Mouse (Mus musculus) embryonic facial prominence, embryonic 13.5 days (tissue): ENCODE measurements around the gene Slc12a9. TPM values are rescaled to one million over a fixed set of nuclear protein-coding genes. Genes with fewer than 3 reads are reported as not detected.

ENCODE experiments used
- ATAC-seq: fragments of 200-750 bp; cut with Nextera tagmentation; 2 replicates; pipeline ENCODE4 v1.8.0; 2017; ENCODE audit warnings: low read depth; ENCODE audit not compliant: insufficient number of reproducible peaks, insufficient read depth, low FRiP score, low TSS enrichment
- H3K27ac ChIP-seq: fragments of 300-500 bp; sonication (generic); 2 replicates; pipeline ENCODE4 v1.5.1; 2015; ENCODE audit warnings: moderate library complexity, mild to moderate bottlenecking, inconsistent platforms
- H3K27me3 ChIP-seq: fragments of 300-500 bp; sonication (generic); 2 replicates; pipeline ENCODE4 v1.6.1; 2015; ENCODE audit warnings: mild to moderate bottlenecking, inconsistent platforms
- H3K36me3 ChIP-seq: fragments of 300-500 bp; sonication (generic); 2 replicates; pipeline ENCODE4 v1.6.1; 2015; ENCODE audit warnings: mild to moderate bottlenecking, inconsistent platforms
- H3K4me1 ChIP-seq: fragments of 300-500 bp; sonication (generic); 2 replicates; pipeline ENCODE4 v1.6.1; 2015; ENCODE audit warnings: inconsistent platforms
- H3K4me2 ChIP-seq: fragments of 300-500 bp; sonication (generic); 2 replicates; pipeline ENCODE4 v1.6.1; 2015; ENCODE audit warnings: moderate library complexity, mild to moderate bottlenecking, inconsistent platforms
- H3K4me3 ChIP-seq: fragments of 300-500 bp; sonication (generic); 2 replicates; pipeline ENCODE4 v1.5.1; 2015; ENCODE audit warnings: mild to moderate bottlenecking, inconsistent platforms
- H3K9ac ChIP-seq: fragments of 300-500 bp; sonication (generic); 2 replicates; pipeline ENCODE4 v1.6.1; 2015; ENCODE audit warnings: mild to moderate bottlenecking, inconsistent platforms
- H3K9me3 ChIP-seq: fragments of 300-500 bp; sonication (generic); 2 replicates; pipeline ENCODE4 v1.6.1; 2016; ENCODE audit warnings: inconsistent platforms
- WGBS: fragments of 180-500 bp; shearing (Covaris S2); methylation state at CpG from one replicate; pipeline ENCODE4 v1.1.7; 2015; ENCODE audit warnings: mixed read lengths; 5-methylcytosine and 5-hydroxymethylcytosine counted together
- polyA plus RNA-seq: library from polyadenylated mRNA; unstranded; fragments of >200 nt; fragmentation: Nextera tagmentation; extraction: Ambion mirVana; gene quantifications from 2 replicates; pipeline ENCODE4 v1.2.1, GENCODE M21; 2015

Slc12a9 gene
- polyA plus RNA-seq, 1 experiment from 2014 or later, result 16.0 TPM

DNA sequence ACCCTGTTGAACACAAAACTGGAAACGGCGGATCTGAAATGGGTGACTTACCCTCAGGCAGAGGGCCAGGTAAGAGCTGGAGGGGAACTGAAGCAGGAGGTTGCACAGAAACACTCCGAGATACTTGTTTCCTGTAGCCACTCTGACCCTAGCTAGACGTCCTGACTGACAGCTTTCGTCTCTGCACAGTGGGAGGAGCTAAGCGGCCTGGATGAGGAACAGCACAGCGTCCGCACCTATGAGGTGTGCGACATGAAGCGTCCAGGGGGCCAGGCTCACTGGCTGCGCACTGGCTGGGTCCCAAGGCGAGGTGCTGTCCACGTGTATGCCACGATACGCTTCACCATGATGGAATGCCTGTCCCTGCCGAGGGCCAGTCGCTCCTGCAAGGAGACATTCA, 20.7 kb upstream of the Slc12a9 start:
- 80% methylated on average over 17 of the region's 17 CpGs for WGBS
- peak overlapping the region; percentile 97 for H3K4me2 ChIP-seq
- no peak for ATAC-seq
- peak overlapping the region; percentile 10; the same call in 1 of the 2 replicates for H3K4me3 ChIP-seq
- no peaks in the 10 kb centered on the region for H3K27me3 ChIP-seq
- no peak overlapping the region for H3K27ac ChIP-seq
- no peaks in the 10 kb centered on the region for H3K9me3 ChIP-seq
- peaks cover 55% of the 10 kb centered on the region for H3K36me3 ChIP-seq
- H3K4me1 ChIP-seq, result peaks cover 38% of the 10 kb centered on the region
- H3K9ac ChIP-seq, result no peak overlapping the region

DNA sequence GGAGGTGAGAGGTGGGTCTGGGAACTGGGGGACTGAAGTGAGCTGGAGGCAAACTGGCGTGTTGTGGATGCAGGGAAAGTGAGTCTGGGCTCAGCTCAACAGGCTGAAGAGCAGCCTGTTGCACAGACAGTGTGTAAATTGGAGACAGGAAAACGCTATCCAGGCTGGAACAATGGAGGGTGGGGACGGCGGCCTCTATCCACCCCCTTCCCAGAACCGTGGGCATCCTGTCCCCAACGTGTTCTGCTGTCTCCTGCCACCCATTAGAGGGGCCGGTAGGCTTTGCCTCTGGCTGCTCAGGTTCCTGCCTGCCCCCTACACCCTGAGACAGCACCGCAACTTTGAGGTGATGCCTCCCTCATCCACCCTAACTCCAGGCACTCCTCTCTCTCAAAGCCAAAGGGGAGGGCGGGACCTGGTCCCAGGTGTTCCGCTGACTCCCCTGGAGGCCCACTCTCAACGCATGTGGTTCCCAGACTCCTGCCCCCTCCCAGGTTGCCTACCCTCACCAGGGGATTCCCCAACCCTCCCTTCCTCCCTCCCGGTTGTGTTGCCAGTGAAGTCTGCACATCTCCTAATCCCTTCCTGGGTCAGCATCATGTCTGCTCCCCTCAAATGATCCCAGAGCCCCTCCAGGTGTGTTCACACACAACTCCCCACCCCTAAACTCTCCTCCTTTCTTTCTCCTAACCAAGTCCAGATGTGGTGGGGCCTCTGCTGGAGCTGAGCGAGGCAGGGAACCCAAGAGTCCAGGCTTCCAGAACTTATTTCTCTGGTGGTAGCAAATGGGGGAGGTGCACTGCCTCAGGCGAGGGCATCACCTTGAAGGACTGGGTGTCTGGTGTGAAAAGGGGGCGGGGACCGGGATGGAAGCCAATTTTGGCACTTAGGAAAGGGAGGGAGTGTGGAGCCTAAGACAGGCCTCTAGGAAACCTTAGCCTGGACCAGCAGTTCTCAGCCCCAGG, 18.9 kb upstream of the Slc12a9 start:
- Histone ChIP-seq H3K4me2 (peak overlapping the region; percentile 97), H3K4me3 (peak overlapping the region; percentile 89), H3K27ac (peak overlapping the region; percentile 99), H3K27me3 (no peaks in the 10 kb centered on the region), H3K4me1 (peaks cover 45% of the 10 kb centered on the region), H3K36me3 (peaks cover 37% of the 10 kb centered on the region), H3K9me3 (no peaks in the 10 kb centered on the region), H3K9ac (peak overlapping the region; percentile 97)
- ATAC-seq, result no peak
- 4% methylated on average over 16 of the region's 16 CpGs for WGBS

GRCm38 (mm10) chr5:137351394-137351793, 18.0 kb upstream of the Slc12a9 start:
- no peak for ATAC-seq
- Histone ChIP-seq H3K4me2 (peak overlapping the region; percentile 97), H3K4me1 (peaks cover 45% of the 10 kb centered on the region), H3K9me3 (no peaks in the 10 kb centered on the region), H3K27me3 (no peaks in the 10 kb centered on the region), H3K27ac (peak overlapping the region; percentile 99), H3K9ac (peak overlapping the region; percentile 97), H3K36me3 (peaks cover 30% of the 10 kb centered on the region), H3K4me3 (peak overlapping the region; percentile 89)
- WGBS, result 5% methylated on average over 4 of the region's 4 CpGs

DNA sequence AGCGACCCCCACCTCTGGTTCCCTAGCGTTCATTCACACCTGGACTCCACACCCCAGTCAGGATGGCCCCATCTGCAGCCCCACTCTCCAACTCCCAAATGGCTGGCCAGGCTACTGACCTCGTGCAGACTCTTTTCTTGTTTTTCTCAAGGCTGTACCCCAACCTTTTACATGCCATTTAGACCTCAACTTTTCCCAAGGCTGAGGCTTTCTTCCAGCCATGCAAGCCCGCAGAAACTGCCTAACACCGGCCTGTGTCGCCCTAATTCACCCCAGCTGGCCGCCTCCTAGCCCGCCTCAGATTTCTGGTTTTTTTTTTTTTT, 17.6 kb upstream of the Slc12a9 start:
- 1% methylated on average over 8 of the region's 8 CpGs for WGBS
- ATAC-seq, result no peak

DNA sequence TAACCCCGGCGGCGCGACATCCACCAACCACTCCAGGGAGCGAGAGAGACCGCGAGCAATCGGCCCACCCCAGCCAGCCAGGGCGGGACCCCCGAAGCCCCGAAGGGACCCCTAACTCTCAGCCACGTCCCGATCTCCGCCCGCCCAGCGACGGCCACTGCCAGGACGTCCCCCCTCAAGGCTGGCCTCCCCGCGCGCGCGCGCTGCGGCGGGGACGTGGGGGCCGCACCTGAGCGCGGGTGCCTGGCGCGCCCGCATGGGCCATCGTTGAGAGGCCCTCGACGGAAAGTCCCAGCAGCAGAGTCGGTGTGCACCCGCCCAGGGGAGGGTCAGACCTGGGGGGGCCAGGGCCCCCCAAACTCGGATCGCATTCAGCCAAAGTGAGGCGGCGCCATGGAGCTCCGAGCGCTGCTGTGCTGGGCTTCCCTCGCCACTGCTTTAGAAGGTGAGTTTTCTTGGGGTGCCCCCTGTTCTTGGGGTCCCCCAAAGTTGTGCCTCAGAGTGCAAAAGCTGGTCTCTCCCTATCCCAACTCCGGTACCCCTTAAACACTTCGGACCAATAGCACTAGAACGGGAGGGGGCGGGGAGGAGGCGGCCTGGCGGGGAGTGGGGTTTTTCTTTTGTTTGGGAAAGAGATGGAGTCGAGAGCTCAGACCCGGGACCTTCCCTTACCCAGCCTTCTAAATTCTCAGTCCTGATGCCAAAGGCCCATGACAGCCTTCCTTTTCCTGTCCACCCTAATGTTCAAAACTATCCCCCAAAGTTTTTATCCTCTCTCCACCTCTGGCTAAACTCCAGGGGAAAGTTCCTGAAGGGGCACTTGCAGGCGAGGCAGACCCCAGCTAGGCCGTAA, 17.0 kb upstream of the Slc12a9 start:
- Histone ChIP-seq H3K4me3 (peak overlapping the region; percentile 89), H3K9me3 (no peaks in the 10 kb centered on the region), H3K4me2 (peak overlapping the region; percentile 97), H3K27me3 (no peaks in the 10 kb centered on the region), H3K4me1 (peaks cover 50% of the 10 kb centered on the region), H3K36me3 (peaks cover 20% of the 10 kb centered on the region), H3K27ac (peak overlapping the region; percentile 99), H3K9ac (peak overlapping the region; percentile 97)
- ATAC-seq, result peak; percentile 44
- under 1% methylated on average over 55 of the region's 55 CpGs for WGBS

More for the DNA sequence above, 17.6 kb upstream of the Slc12a9 start:
- Histone ChIP-seq H3K9me3 (no peaks in the 10 kb centered on the region), H3K4me1 (peaks cover 46% of the 10 kb centered on the region), H3K27me3 (no peaks in the 10 kb centered on the region), H3K9ac (peak overlapping the region; percentile 97), H3K36me3 (peaks cover 26% of the 10 kb centered on the region), H3K4me3 (peak overlapping the region; percentile 89), H3K4me2 (peak overlapping the region; percentile 97), H3K27ac (peak overlapping the region; percentile 99)

DNA sequence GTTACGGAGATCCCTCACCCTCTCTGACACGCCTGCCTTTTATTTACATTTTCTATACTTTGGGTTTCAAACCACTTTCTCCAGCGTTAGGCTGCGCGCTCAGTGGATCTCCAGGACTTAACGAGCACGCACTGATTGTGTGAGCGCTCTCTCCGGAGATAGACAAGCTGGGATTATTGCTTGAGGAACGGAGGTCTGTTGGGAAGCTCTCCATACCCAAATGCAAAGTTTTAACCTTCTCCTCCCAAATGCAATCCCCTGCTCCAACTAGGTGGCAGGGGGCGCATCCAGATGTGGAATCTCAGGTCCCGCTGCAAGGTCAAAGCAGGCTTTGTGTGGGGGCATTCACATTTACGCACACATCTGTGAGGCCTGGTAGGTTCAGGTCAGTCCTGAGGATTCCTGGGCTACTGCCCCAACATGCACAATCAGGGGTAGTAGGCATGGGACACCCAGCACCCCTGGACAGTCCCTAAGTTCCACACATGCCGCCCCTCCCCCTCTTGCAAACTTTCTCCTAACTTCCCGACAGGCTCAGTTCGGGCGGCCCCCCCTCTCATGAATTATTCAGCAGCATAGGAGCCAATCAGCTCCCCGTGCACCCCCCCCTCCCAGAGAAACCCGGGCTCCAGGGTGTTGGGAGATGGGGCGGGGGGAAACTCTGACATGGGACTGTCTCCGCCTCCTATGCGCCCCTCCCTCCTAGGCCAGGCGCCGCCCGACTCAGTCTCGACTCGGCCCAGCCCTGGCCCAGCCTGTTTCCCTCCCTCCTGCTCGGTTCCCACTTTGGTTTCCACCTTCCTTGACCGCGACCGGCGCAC, 16.2 kb upstream of the Slc12a9 start, which contains the start of gene Ephb4:
Ephb4 (plus strand) TSS at position 726 of the 821 bp plus-strand sequence.
- Histone ChIP-seq H3K36me3 (peaks cover 12% of the 10 kb centered on the region), H3K27me3 (no peaks in the 10 kb centered on the region), H3K9ac (peak within 1 kb of the TSS; percentile 97), H3K4me1 (peaks cover 50% of the 10 kb centered on the region), H3K27ac (peak within 1 kb of the TSS; percentile 99), H3K9me3 (no peaks in the 10 kb centered on the region), H3K4me2 (peak within 1 kb of the TSS; percentile 97), H3K4me3 (peak within 1 kb of the TSS; percentile 89)
- ATAC-seq, result peak; percentile 98
- 0% methylated on average over 30 of the region's 32 CpGs for WGBS

- H3K9ac ChIP-seq, result peak overlapping the region; percentile 73
- under 1% methylated on average over 33 of the region's 33 CpGs for WGBS
- peak overlapping the region; percentile 99 for H3K27ac ChIP-seq
- H3K4me1 ChIP-seq, result peaks cover 42% of the 10 kb centered on the region
- peak overlapping the region; percentile 97 for H3K4me2 ChIP-seq
- peaks cover 3% of the 10 kb centered on the region for H3K36me3 ChIP-seq
- no peaks in the 10 kb centered on the region for H3K27me3 ChIP-seq
- peak overlapping the region; percentile 89 for H3K4me3 ChIP-seq
- no peak for ATAC-seq
- H3K9me3 ChIP-seq, result no peaks in the 10 kb centered on the region
These were observed 15.3 kb upstream of the Slc12a9 start for GRCm38 (mm10) chr5:137348482-137349383.

GRCm38 (mm10) chr5:137347856-137348255, 14.5 kb upstream of the Slc12a9 start:
- H3K4me1 ChIP-seq, result peaks cover 34% of the 10 kb centered on the region
- H3K9me3 ChIP-seq, result no peaks in the 10 kb centered on the region
- no peaks in the 10 kb centered on the region for H3K36me3 ChIP-seq
- H3K9ac ChIP-seq, result no peak overlapping the region
- ATAC-seq, result no peak
- peak overlapping the region; percentile 97; the same call in 1 of the 2 replicates for H3K4me2 ChIP-seq
- 14% methylated on average over 7 of the region's 7 CpGs for WGBS
- no peak overlapping the region for H3K27ac ChIP-seq
- no peaks in the 10 kb centered on the region for H3K27me3 ChIP-seq
- H3K4me3 ChIP-seq, result no peak overlapping the region

- 88% methylated on average over 4 of the region's 4 CpGs for WGBS
- Histone ChIP-seq H3K36me3 (no peaks in the 10 kb centered on the region), H3K4me3 (no peak overlapping the region), H3K4me1 (peaks cover 26% of the 10 kb centered on the region), H3K27me3 (no peaks in the 10 kb centered on the region), H3K4me2 (no peak overlapping the region), H3K9me3 (no peaks in the 10 kb centered on the region), H3K9ac (no peak overlapping the region), H3K27ac (no peak overlapping the region)
- ATAC-seq, result no peak
These were observed 13.6 kb upstream of the Slc12a9 start for GRCm38 (mm10) chr5:137346983-137347382.

- WGBS, result 75% methylated on average over 1 of the region's 1 CpGs
- no peak overlapping the region for H3K4me2 ChIP-seq
- H3K9ac ChIP-seq, result no peak overlapping the region
- H3K4me3 ChIP-seq, result no peak overlapping the region
- H3K27me3 ChIP-seq, result no peaks in the 10 kb centered on the region
- H3K36me3 ChIP-seq, result no peaks in the 10 kb centered on the region
- no peak for ATAC-seq
- H3K4me1 ChIP-seq, result peaks cover 21% of the 10 kb centered on the region
- no peak overlapping the region for H3K27ac ChIP-seq
- no peaks in the 10 kb centered on the region for H3K9me3 ChIP-seq
These were observed 13.0 kb upstream of the Slc12a9 start for GRCm38 (mm10) chr5:137346388-137346787.
